Mouse (Mus musculus) midbrain, embryonic 11.5 days (tissue): Measurements from ENCODE around the gene 1190002N15Rik. TPM values are rescaled to one million over a fixed set of nuclear protein-coding genes. Genes with fewer than 3 reads are reported as not detected.

ENCODE experiments used
- ATAC-seq: fragments of 200-750 bp; cut with Nextera tagmentation; 2 replicates; pipeline ENCODE4 v1.8.0; 2017; ENCODE audit warnings: moderate TSS enrichment, moderate library complexity; ENCODE audit not compliant: low FRiP score
- DNase-seq: peaks from one replicate; pipeline ENCODE4 v3.0.0; 2015; ENCODE audit warnings: low spot score; ENCODE audit errors: missing footprints
- H3K27ac ChIP-seq: fragments of 300-500 bp; sonication (generic); 2 replicates; pipeline ENCODE4 v1.5.1; 2014; ENCODE audit warnings: low read depth, low read length
- H3K27me3 ChIP-seq: fragments of 300-500 bp; sonication (generic); 2 replicates; pipeline ENCODE4 v1.6.1; 2014; ENCODE audit warnings: mild to moderate bottlenecking, low read length, moderate library complexity, mixed read lengths; ENCODE audit not compliant: control insufficient read depth, insufficient read depth
- H3K36me3 ChIP-seq: fragments of 300-500 bp; sonication (generic); 2 replicates; pipeline ENCODE4 v1.6.1; 2014; ENCODE audit warnings: mild to moderate bottlenecking, low read length, moderate library complexity, mixed read lengths; ENCODE audit not compliant: control insufficient read depth, insufficient read depth
- H3K4me1 ChIP-seq: fragments of 300-500 bp; sonication (generic); 2 replicates; pipeline ENCODE4 v1.6.1; 2014; ENCODE audit warnings: low read length; ENCODE audit not compliant: control insufficient read depth, insufficient read depth
- H3K4me2 ChIP-seq: fragments of 300-500 bp; sonication (generic); 2 replicates; pipeline ENCODE4 v1.6.1; 2014; ENCODE audit warnings: mild to moderate bottlenecking, moderate library complexity
- H3K4me3 ChIP-seq: fragments of 300-500 bp; sonication (generic); 2 replicates; pipeline ENCODE4 v1.5.1; 2014; ENCODE audit warnings: low read depth, low read length
- H3K9ac ChIP-seq: fragments of 300-500 bp; sonication (generic); 2 replicates; pipeline ENCODE4 v1.6.1; 2014; ENCODE audit warnings: low read length
- H3K9me3 ChIP-seq: fragments of 300-500 bp; sonication (generic); 2 replicates; pipeline ENCODE4 v1.6.1; 2016; ENCODE audit warnings: low read length; ENCODE audit not compliant: control insufficient read depth
- WGBS: fragments of 180-500 bp; shearing (Covaris S2); extraction: QIAGEN DNeasy Blood & Tissue Kit; methylation state at CpG from one replicate; pipeline ENCODE4 v1.1.7; 2014; 5-methylcytosine and 5-hydroxymethylcytosine counted together
- polyA plus RNA-seq: library from polyadenylated mRNA; unstranded; fragments of >200 nt; fragmentation: Nextera tagmentation; extraction: Ambion mirVana; gene quantifications from 2 replicates; pipeline ENCODE4 v1.2.1, GENCODE M21; 2014

1190002N15Rik gene
- polyA plus RNA-seq, 1 experiment from 2014 or later, result 44.2 TPM

DNA sequence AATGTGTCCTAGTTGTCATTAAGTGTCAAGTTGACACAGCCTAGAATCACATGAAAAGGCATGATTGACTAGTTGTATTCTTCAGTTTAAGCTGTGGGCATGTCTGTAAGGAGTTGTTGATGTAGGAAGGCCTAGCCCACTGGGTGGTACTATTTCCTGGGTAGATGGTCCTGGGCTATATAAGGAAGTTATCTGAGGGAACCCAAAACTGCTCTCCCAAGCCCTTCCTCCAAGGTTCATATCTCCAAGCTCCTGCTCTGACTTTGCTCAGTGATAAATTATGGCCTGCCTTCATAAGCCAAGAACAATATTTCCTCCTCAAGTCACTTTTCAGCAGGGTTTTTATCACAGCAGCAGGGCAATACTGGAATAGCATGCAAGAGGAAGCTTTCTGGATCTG lies 18.4 kb upstream of the 1190002N15Rik start:
- Histone ChIP-seq H3K4me2 (no peak overlapping the region), H3K9ac (no peak overlapping the region), H3K9me3 (no peaks in the 10 kb centered on the region), H3K36me3 (no peaks in the 10 kb centered on the region), H3K27ac (no peak overlapping the region), H3K27me3 (no peaks in the 10 kb centered on the region), H3K4me1 (no peaks in the 10 kb centered on the region), H3K4me3 (no peak overlapping the region)
- ATAC-seq, result no peak
- peak; percentile 37 for DNase-seq

DNA sequence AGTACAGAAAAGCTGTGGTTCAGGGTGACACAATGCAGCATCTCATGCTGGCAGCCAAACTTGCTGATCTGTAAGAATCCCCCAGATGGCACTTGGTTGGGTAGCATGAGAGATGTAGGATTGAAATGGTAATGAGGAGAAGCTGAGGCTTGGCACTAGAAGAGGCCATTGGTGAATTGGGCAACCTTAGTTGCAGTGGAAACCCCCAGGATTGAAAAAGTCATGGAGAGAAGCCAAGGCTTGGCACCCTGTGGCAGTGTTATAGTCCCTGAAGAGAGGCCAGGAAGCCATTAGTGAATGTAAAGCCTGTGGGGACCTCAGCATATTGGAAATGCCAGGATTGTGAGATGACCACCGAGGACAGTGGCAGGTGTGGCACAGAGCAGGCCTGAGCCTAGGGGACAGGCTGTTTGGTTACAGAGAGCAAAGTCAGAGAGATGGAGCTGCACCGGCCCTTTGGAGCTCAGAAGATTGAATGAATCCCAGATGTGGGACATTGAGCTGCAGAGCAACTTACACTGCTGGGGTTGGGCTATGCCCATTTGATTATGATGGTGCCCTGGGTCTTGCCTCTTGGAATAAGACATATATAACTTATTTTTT lies 12.7 kb upstream of the 1190002N15Rik start:
- no peak overlapping the region for H3K4me2 ChIP-seq
- 87% methylated on average over 2 of the region's 2 CpGs for WGBS
- no peak overlapping the region for H3K27ac ChIP-seq
- H3K9ac ChIP-seq, result no peak overlapping the region
- H3K4me1 ChIP-seq, result no peaks in the 10 kb centered on the region
- no peak for ATAC-seq
- H3K4me3 ChIP-seq, result no peak overlapping the region
- H3K27me3 ChIP-seq, result no peaks in the 10 kb centered on the region
- no peaks in the 10 kb centered on the region for H3K9me3 ChIP-seq
- H3K36me3 ChIP-seq, result no peaks in the 10 kb centered on the region
- DNase-seq, result peak; percentile 57

DNA sequence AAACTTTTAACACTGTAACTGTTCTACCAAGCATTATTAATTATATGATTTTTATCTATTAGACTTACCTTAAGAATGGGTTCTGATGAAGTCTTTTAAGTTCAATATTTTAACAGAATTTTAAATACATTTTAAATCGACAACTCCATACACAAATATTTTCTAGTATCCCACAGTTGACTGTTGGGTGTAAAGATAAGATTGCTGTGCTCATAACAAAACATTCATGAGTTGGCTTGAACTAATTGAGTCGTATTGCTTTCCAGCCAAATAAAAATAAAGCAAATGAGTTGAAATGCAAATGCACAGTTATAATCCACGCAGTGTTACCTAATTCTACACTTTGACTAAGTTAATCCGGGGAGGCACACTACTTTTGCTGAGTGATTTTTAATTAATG lies 6.0 kb upstream of the 1190002N15Rik start:
- Histone ChIP-seq H3K9ac (no peak overlapping the region), H3K4me2 (no peak overlapping the region), H3K9me3 (no peaks in the 10 kb centered on the region), H3K27ac (no peak overlapping the region), H3K4me1 (no peaks in the 10 kb centered on the region), H3K4me3 (no peak overlapping the region), H3K36me3 (no peaks in the 10 kb centered on the region), H3K27me3 (no peaks in the 10 kb centered on the region)
- WGBS, result 89% methylated on average over 4 of the region's 4 CpGs
- DNase-seq, result peak; percentile 45
- ATAC-seq, result no peak

DNA sequence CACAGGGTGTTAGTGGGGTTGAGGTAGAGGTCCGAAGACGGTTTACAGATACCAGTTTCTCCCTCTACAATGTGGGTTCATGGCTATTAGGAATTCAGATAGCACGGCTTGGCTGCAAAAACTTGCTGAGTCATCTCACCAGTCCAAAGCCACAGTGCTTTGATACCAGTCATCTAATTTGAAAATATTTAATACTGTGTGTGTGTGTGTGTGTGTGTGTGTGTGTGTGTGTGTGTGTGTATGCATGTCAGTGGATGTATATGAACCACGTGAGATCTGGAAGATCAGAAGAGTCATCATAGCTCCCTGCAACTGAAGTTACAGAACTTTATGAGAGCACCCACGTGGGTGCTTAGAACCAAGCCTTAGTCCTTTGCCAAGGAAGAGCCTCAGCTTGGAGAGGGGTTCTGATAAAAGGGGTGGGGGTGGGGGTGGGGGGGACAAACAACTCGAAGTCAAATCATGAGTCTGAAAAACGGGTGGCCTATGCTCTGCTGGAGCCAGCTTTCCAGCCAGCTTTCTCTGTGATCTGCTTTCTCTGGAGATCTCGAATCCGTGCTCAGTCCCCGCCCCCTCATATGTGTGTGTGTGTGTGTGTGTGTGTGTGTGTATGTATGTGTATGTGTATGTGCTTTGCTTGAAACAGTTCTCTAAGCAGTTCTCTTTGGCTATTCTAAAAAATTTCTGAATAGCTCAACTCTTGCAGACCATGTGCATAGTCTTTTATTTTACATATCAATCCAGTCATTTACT lies 2.6 kb upstream of the 1190002N15Rik start:
- Histone ChIP-seq H3K9me3 (no peaks in the 10 kb centered on the region), H3K4me1 (no peaks in the 10 kb centered on the region), H3K9ac (no peak overlapping the region), H3K4me2 (no peak overlapping the region), H3K4me3 (no peak overlapping the region), H3K36me3 (no peaks in the 10 kb centered on the region), H3K27ac (no peak overlapping the region), H3K27me3 (no peaks in the 10 kb centered on the region)
- no peak for ATAC-seq
- WGBS, result 61% methylated on average over 10 of the region's 10 CpGs
- peak; percentile 83 for DNase-seq

DNA sequence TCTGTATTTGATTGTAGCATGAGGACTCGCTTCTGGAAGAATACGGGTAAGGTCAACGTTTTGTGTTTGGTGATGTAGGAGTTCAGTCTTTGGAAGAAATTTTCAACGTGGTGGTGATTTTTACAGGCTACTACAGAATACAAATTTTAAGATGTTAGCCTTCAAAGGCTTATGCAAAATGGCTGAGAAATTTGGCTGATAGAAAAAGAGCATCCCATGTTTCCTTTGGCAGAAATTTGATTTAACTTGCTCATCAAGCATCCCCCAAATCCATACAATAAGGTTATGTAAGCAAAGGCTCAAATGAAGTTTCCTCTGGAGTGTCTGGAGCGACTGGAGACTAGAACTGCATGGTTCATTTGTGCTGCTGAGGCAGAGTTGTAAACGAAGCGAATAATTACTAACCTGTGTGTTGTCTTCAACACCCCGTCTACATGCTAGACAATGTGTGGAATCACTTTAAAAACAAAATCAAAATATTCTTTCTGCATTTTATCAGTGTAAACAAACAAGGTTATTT lies 1.5 kb upstream of the 1190002N15Rik start:
- H3K4me3 ChIP-seq, result peak overlapping the region; percentile 79
- peak overlapping the region; percentile 86; the same call in 1 of the 2 replicates for H3K9ac ChIP-seq
- H3K4me2 ChIP-seq, result peak overlapping the region; percentile 89
- H3K4me1 ChIP-seq, result no peaks in the 10 kb centered on the region
- no peaks in the 10 kb centered on the region for H3K36me3 ChIP-seq
- no peaks in the 10 kb centered on the region for H3K27me3 ChIP-seq
- H3K9me3 ChIP-seq, result no peaks in the 10 kb centered on the region
- no peak overlapping the region for H3K27ac ChIP-seq
- ATAC-seq (no peak), DNase-seq (peak; percentile 88)
- 37% methylated on average over 8 of the region's 8 CpGs for WGBS

DNA sequence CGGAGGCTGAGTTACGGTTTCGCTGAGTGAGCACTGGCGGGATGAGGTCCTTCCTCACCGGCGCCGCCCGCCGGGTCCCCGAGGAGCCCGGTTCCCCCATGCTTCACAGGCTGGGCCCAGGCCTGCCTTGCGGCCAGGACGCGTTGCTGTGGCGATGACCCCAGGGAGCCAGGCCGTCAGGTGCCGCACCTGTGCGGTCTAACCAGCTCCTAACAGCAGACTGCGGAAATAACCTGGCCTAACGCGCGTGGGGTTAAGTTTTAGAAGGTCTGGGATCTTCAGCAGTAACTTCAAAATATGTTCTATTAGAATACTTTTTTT lies 902 bp upstream of the 1190002N15Rik start:
- peaks cover 3% of the 10 kb centered on the region; the same call in 1 of the 2 replicates for H3K4me1 ChIP-seq

DNA sequence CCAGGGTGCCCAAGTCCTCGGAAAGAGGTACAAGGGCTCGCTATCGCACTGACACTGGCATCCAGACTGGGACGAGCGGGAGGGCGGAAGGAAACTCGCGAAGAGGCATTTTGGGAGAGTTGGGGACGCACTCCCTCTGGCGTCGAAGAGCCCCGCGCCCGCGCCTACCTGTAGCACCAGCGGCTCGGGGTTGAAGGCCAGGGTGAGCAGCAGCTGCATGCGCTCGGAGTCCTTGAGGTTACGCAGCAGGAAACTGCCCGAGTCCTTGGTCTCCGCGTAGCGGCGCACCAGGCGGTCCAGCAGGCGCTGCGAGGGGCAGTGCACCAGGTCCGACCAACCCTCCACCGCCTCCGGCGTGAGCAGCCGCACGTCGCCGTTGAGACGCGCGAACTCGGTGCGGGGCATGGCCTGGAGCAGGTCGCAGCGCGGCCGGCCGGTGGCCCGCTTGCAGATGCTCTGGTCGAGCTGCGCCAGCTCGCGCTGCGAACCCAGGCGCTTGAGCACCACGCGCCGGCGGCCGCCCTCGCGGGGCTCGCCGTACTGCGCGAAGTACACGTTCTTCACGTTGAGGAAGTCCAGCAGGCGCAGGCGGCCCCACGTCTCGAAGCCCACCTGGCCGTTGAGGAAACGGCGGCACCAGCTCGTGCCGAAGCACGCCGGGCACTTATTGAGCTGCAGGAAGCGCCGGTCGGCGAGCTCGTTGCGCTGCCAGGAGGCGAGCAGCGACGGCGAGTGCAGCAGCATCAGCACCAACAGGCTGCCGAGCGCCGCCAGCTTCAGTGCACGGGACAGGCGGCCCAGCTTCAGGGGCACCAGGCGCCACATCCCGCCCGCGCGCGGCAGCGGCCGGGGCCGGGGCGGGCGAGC lies 597 bp downstream of the 1190002N15Rik start:
- WGBS, result under 1% methylated on average over 99 of the region's 103 CpGs
- Histone ChIP-seq H3K36me3 (no peaks in the 10 kb centered on the region), H3K4me1 (peaks cover 3% of the 10 kb centered on the region; the same call in 1 of the 2 replicates), H3K9ac (peak overlapping the region; percentile 86), H3K4me3 (peak overlapping the region; percentile 79), H3K9me3 (no peaks in the 10 kb centered on the region), H3K4me2 (peak overlapping the region; percentile 89), H3K27ac (peak overlapping the region; percentile 86), H3K27me3 (no peaks in the 10 kb centered on the region)
- ATAC-seq (peak; percentile 61), DNase-seq (peak; percentile 97)

More for the DNA sequence above, 902 bp upstream of the 1190002N15Rik start:
- Histone ChIP-seq H3K27me3 (no peaks in the 10 kb centered on the region), H3K4me3 (peak overlapping the region; percentile 79), H3K9me3 (no peaks in the 10 kb centered on the region), H3K4me2 (peak overlapping the region; percentile 89), H3K36me3 (no peaks in the 10 kb centered on the region), H3K27ac (peak overlapping the region; percentile 86), H3K9ac (peak overlapping the region; percentile 86)
- no peak; the same call in 1 of the 2 replicates for ATAC-seq
- WGBS, result 0% methylated on average over 22 of the region's 22 CpGs
- DNase-seq, result no peak

DNA sequence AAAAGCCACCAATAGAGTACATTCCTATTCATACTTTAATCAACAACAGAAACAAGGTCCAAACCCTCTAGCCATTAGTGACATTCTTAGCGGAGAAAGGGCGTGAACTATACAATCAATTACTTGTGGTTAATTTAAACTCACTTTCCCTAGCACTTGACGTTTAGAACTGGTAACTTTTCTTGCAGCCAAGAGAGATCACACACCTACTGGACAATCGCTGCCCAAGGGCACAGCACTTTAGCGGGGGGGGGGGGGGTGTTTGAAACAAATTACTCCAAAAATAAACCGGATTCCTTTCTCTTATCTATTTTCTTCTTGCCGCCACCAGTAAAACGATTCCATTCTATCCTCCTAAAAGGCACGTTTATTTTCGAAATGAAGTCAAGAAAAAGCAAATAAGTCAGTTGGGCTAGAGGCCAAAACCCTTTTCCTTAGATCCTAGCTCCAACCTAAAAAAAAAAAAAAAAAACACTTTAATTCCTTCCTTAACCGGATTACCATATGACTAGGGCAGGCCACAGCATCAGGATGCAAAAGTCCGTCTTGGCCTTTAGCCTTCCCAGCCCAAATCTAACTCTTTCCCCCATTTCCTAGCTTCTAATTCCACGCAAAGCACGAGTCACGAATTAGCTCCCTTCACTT lies 1.5 kb downstream of the 1190002N15Rik start:
- no peak for ATAC-seq
- Histone ChIP-seq H3K9ac (peak overlapping the region; percentile 86), H3K4me2 (peak overlapping the region; percentile 89), H3K27me3 (no peaks in the 10 kb centered on the region), H3K27ac (peak overlapping the region; percentile 86), H3K9me3 (no peaks in the 10 kb centered on the region), H3K36me3 (no peaks in the 10 kb centered on the region), H3K4me3 (peak overlapping the region; percentile 79), H3K4me1 (peaks cover 3% of the 10 kb centered on the region; the same call in 1 of the 2 replicates)
- 2% methylated on average over 15 of the region's 15 CpGs for WGBS
- peak; percentile 87 for DNase-seq
